Mouse (Mus musculus) frontal cortex, postnatal 36 days (tissue): Measurements from ENCODE around the gene Poc1b.

ENCODE experiments used
- DNase-seq, 2 experiments: peaks; one replicate each; pipeline ENCODE4 v3.0.0; 2022; ENCODE audit warnings: low spot score in 2 of 2

Gene Poc1b

GRCm38 (mm10) chr10:99226782-99227181, 119.9 kb downstream of the Poc1b start:
- no peak for DNase-seq

GRCm38 (mm10) chr10:99227968-99228864, 121.4 kb downstream of the Poc1b start:
- peak; percentile 42 to 66 for DNase-seq

- DNase-seq, result no peak
Observed at GRCm38 (mm10) chr10:99229031-99229684, 122.3 kb downstream of the Poc1b start.

- no peak for DNase-seq
Observed at GRCm38 (mm10) chr10:99232518-99233227, 125.8 kb downstream of the Poc1b start.

- DNase-seq, result no peak
Observed at GRCm38 (mm10) chr10:99234336-99234735, 127.5 kb downstream of the Poc1b start.

- no peak for DNase-seq
Observed at GRCm38 (mm10) chr10:99235081-99235480, 128.2 kb downstream of the Poc1b start.

GRCm38 (mm10) chr10:99237205-99237832, 130.5 kb downstream of the Poc1b start:
- no peak for DNase-seq

- no peak for DNase-seq
Observed at GRCm38 (mm10) chr10:99238537-99238936, 131.7 kb downstream of the Poc1b start.

- DNase-seq, result no peak
Observed at GRCm38 (mm10) chr10:99241284-99241828, 134.5 kb downstream of the Poc1b start.

- peak; percentile 65 to 76 for DNase-seq
Observed at GRCm38 (mm10) chr10:99241829-99242711, 135.2 kb downstream of the Poc1b start.

GRCm38 (mm10) chr10:99242721-99243120, 135.9 kb downstream of the Poc1b start:
- DNase-seq, result peak in 1 of 2 experiments; percentile 36

GRCm38 (mm10) chr10:99243907-99244489, 137.2 kb downstream of the Poc1b start:
- DNase-seq, result no peak

- DNase-seq, result no peak
Observed at GRCm38 (mm10) chr10:99244655-99245260, 137.9 kb downstream of the Poc1b start.

GRCm38 (mm10) chr10:99246797-99247508, 140.1 kb downstream of the Poc1b start:
- no peak for DNase-seq
